Mouse (Mus musculus): ENCODE measurements around the gene Gm28539. TPM values are rescaled to one million over a fixed set of nuclear protein-coding genes. Genes with fewer than 3 reads are reported as not detected.
A peak's percentile ranks its signal among the peaks of the same experiment; 100 is the strongest.

Gm28539 gene
- polyA plus RNA-seq, 1 experiment from 2014 or later, result not detected

DNA sequence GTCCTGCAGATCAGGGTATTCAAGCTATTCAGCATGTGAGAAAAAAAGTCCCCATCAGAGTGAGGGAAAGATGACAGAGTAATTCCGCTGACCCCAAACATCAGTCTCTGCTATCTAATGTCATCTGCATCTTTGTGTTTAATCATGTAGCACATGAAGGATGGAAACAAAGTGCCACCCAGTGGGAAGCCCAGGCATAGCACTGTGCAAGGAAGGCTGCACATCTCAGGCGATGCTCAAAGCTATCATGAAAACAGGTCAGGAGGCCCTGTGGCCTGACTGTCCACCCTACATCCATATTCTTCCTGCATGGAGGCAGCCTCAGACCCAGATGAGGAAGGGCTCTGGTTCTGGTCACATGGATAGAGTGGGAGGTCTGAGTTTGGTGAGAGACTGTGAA lies 37.5 kb upstream of the Gm28539 start:
- Histone ChIP-seq H3K4me1 (ENCODE audit: insufficient read depth) (no peaks in the 10 kb centered on the region), H3K27me3 (ENCODE audit: insufficient read depth, low read length) (no peaks in the 10 kb centered on the region), H3K9me3 (ENCODE audit: low read depth, low read length) (no peaks in the 10 kb centered on the region), H3K9ac (no peak overlapping the region), H3K4me2 (no peak overlapping the region), H3K36me3 (ENCODE audit: insufficient read depth) (peaks cover 88% of the 10 kb centered on the region), H3K27ac (ENCODE audit: low read depth) (no peak overlapping the region), H3K4me3 (ENCODE audit: low read depth, low read length) (no peak overlapping the region)
- WGBS, result 73% methylated on average over 2 of the region's 2 CpGs
- DNase-seq, result peak; percentile 66
- no peak; the same call in 1 of the 2 replicates for ATAC-seq (ENCODE audit: insufficient read depth)
- TF ChIP-seq CTCF (IDR thresholded peaks at IDR 0.05; ENCODE audit: low read depth), result peak; percentile 80

DNA sequence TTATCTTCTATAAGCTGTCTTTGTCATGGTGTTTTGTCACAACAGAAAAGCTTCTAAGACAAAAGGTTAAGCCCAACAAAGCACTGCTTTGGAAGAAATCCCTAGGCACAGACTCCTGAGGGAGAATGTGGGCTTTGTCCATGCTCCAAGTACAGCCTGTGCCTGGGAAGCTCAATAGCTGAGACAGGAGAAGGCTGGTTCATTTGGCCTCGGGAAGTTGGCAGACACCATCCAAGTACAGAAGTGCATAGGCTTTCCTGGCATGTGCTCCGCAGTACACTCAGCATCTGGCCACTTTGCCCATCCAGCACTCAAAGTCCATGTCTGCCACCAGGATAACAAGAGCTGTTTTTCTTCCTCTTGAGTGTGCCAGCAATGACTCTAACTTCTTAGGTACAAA lies 30.6 kb upstream of the Gm28539 start:
- DNase-seq, result no peak
- Histone ChIP-seq H3K9ac (no peak overlapping the region), H3K4me1 (ENCODE audit: insufficient read depth) (no peaks in the 10 kb centered on the region), H3K4me2 (no peak overlapping the region), H3K4me3 (ENCODE audit: low read depth, low read length) (no peak overlapping the region), H3K27ac (ENCODE audit: low read depth) (no peak overlapping the region), H3K36me3 (ENCODE audit: insufficient read depth) (peaks cover 79% of the 10 kb centered on the region), H3K9me3 (ENCODE audit: low read depth, low read length) (no peaks in the 10 kb centered on the region), H3K27me3 (ENCODE audit: insufficient read depth, low read length) (no peaks in the 10 kb centered on the region)
- WGBS, result 95% methylated on average over 2 of the region's 2 CpGs
- no peak for ATAC-seq (ENCODE audit: insufficient read depth)
- TF ChIP-seq CTCF (IDR thresholded peaks at IDR 0.05; ENCODE audit: low read depth), result no peak

DNA sequence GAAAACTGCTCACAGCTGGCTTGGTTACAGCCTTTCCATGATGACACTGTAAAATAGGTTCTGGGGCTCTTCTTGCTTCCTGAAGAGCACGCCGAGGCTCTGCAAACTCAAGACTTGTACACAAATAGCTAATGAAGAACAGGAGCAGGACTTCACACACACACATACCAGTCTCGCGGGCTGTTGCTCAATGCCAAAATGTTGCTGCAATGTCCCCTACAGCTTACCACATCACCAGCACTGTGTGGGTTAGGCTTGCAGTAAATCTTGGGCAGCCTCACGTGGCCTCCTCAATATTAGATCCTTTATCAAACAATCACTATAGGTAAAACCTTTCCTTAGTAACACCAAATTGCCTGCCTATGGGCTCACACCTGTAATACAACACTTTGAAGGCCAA lies 27.4 kb upstream of the Gm28539 start:
- no peak overlapping the region for H3K27ac ChIP-seq (ENCODE audit: low read depth)
- no peak overlapping the region for H3K9ac ChIP-seq
- no peak overlapping the region for H3K4me2 ChIP-seq
- H3K9me3 ChIP-seq (ENCODE audit: low read depth, low read length), result no peaks in the 10 kb centered on the region
- ATAC-seq (ENCODE audit: insufficient read depth), result no peak
- peaks cover 57% of the 10 kb centered on the region for H3K36me3 ChIP-seq (ENCODE audit: insufficient read depth)
- H3K27me3 ChIP-seq (ENCODE audit: insufficient read depth, low read length), result no peaks in the 10 kb centered on the region
- no peak overlapping the region for H3K4me3 ChIP-seq (ENCODE audit: low read depth, low read length)
- 87% methylated on average over 5 of the region's 5 CpGs for WGBS
- DNase-seq, result no peak
- no peaks in the 10 kb centered on the region for H3K4me1 ChIP-seq (ENCODE audit: insufficient read depth)
- no peak for TF ChIP-seq CTCF (IDR thresholded peaks at IDR 0.05; ENCODE audit: low read depth)

DNA sequence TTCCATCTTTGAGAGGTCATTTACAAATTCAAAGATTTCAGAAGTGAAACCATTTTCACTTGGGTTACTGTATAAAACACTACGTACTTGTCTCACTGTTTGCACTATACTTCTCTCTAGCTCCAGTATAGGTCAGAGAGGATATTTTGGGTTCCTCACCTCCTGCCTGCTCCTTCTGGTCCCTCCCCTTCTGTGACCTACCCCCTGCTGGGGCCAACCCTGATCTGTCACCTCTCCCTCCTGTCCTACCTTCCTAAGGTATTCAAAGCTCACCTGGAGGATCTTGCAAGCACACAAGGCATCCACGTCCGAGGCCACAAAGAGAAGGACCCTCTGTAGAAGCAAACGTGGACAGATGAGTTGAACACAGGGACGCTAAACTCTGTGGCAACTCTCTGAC lies 25.4 kb upstream of the Gm28539 start:
- Histone ChIP-seq H3K9ac (peak overlapping the region; percentile 80), H3K4me1 (ENCODE audit: insufficient read depth) (no peaks in the 10 kb centered on the region), H3K9me3 (ENCODE audit: low read depth, low read length) (no peaks in the 10 kb centered on the region), H3K4me2 (peak overlapping the region; percentile 85), H3K4me3 (ENCODE audit: low read depth, low read length) (peak overlapping the region; percentile 84), H3K27ac (ENCODE audit: low read depth) (0 out of 2 replicates have a peak overlapping the region, but pooled peaks have one; percentile 13), H3K27me3 (ENCODE audit: insufficient read depth, low read length) (no peaks in the 10 kb centered on the region), H3K36me3 (ENCODE audit: insufficient read depth) (peaks cover 53% of the 10 kb centered on the region)
- no peak for TF ChIP-seq CTCF (IDR thresholded peaks at IDR 0.05; ENCODE audit: low read depth)
- WGBS, result 4% methylated on average over 5 of the region's 5 CpGs
- peak; percentile 3 for DNase-seq
- peak; percentile 21 for ATAC-seq (ENCODE audit: insufficient read depth)

DNA sequence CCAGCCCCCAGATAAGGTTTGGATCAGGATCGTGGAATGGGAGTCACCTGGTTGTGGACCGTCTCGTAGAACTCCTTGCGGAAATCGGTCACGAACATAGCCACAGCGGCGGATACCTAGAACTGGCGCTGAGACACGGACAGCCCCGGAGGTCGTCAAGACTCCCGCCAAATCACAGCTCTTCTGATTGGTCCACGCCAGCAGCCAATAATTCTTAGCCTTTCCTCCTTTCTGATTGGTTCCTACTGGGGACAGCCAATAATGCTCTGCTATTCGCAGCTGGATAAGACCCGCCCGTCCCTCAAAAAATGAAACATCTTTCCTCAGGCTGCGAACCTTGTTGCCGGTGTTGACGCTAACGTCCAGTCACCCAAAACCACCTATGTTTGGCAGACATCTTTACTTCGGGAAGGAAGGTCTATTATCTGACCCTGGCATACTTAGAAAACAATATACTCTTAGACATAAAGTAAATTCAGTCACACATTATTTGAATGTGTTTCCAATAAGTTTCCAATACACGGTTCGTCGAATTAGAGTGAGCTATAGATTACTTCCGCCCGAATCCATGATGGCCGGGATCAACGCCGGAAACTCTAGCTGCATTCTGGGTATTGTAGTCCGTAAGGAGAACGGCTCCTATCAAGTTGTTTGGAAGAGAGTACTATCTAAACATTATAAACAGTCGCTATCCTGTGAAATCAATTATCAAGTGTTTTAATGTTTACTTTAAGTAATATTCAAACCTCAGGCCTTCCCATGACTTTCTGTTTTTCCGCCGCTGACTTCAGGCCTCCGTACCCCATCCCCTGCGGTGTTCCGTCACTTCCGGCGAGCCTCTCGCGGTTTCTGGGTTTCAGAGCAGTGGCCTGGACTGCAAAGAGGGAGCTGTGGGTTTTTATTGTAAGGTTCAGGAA lies 24.7 kb upstream of the Gm28539 start, which contains the start of the genes Ufd1 and Cdc45:
Ufd1 (plus strand) TSS at position 312 of the 917 bp plus-strand sequence.
Cdc45 (minus strand) TSS at position 520 of the 917 bp plus-strand sequence.
- Histone ChIP-seq H3K27ac (ENCODE audit: low read depth) (peak within 1 kb of the TSS; percentile 84), H3K4me2 (peak within 1 kb of the TSS; percentile 85), H3K9ac (peak within 1 kb of the TSS; percentile 89), H3K4me3 (ENCODE audit: low read depth, low read length) (peak within 1 kb of the TSS; percentile 84), H3K9me3 (ENCODE audit: low read depth, low read length) (no peaks in the 10 kb centered on the region), H3K4me1 (ENCODE audit: insufficient read depth) (no peaks in the 10 kb centered on the region), H3K27me3 (ENCODE audit: insufficient read depth, low read length) (no peaks in the 10 kb centered on the region), H3K36me3 (ENCODE audit: insufficient read depth) (peaks cover 53% of the 10 kb centered on the region)
- TF ChIP-seq CTCF (IDR thresholded peaks at IDR 0.05; ENCODE audit: low read depth), result no peak
- peak; percentile 97 for DNase-seq
- WGBS, result under 1% methylated on average over 42 of the region's 42 CpGs
- peak; percentile 97 for ATAC-seq (ENCODE audit: insufficient read depth)

DNA sequence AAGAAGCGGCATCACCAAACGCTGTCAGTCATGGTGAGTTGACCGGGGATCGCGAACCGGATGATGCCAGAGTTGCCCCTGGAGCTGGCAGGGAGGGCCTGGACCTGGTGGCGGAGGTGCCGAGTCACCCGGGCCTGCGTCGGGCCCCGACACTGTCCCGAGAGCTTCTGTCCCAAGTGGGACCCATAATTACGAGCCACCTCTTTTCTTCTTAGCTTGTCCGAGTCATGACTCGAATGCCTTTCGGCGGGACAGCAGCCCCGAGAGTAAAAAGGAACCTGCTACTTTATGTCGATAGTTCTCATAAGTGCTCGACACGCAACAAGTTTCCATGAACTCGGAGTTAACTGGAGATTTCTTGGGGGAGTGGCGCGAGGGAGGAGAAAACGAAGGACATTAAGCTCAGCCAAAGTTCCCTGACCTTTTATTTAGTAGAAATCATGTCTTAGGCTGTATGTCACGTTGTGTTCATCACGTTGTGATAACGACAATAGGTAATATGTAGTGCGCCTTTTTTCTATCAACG lies 23.9 kb upstream of the Gm28539 start:
- Histone ChIP-seq H3K9me3 (ENCODE audit: low read depth, low read length) (no peaks in the 10 kb centered on the region), H3K9ac (peak overlapping the region; percentile 89), H3K4me1 (ENCODE audit: insufficient read depth) (no peaks in the 10 kb centered on the region), H3K27ac (ENCODE audit: low read depth) (peak overlapping the region; percentile 84), H3K27me3 (ENCODE audit: insufficient read depth, low read length) (no peaks in the 10 kb centered on the region), H3K4me3 (ENCODE audit: low read depth, low read length) (peak overlapping the region; percentile 84), H3K4me2 (peak overlapping the region; percentile 85), H3K36me3 (ENCODE audit: insufficient read depth) (peaks cover 53% of the 10 kb centered on the region)
- peak; percentile 48 for ATAC-seq (ENCODE audit: insufficient read depth)
- no peak for DNase-seq
- no peak for TF ChIP-seq CTCF (IDR thresholded peaks at IDR 0.05; ENCODE audit: low read depth)
- 1% methylated on average over 31 of the region's 31 CpGs for WGBS

DNA sequence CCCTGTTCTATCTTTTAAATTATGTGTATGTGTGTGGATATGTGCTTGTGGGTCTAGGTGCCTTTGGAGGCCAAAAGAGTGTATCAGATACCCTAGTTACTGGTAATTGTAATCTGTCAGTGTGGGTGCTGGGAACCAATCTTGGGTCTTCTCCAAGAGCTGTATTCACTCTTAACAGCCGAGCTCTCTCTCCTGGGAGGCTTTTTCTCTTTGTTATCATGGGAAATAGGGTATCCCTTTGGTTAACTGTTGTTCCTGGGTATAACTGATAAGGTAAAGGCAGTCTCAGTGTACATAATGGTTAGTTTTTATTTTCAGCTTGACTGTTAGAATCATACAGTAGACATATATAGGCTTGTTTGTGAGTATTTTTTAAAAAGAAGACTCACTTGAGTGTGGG lies 14.0 kb upstream of the Gm28539 start:
- no peak for DNase-seq
- Histone ChIP-seq H3K4me3 (ENCODE audit: low read depth, low read length) (no peak overlapping the region), H3K9ac (no peak overlapping the region), H3K4me2 (no peak overlapping the region), H3K9me3 (ENCODE audit: low read depth, low read length) (no peaks in the 10 kb centered on the region), H3K36me3 (ENCODE audit: insufficient read depth) (peaks cover 98% of the 10 kb centered on the region), H3K4me1 (ENCODE audit: insufficient read depth) (no peaks in the 10 kb centered on the region), H3K27ac (ENCODE audit: low read depth) (no peak overlapping the region), H3K27me3 (ENCODE audit: insufficient read depth, low read length) (no peaks in the 10 kb centered on the region)
- no peak for ATAC-seq (ENCODE audit: insufficient read depth)
- WGBS, result 81% methylated on average over 1 of the region's 1 CpGs
- no peak for TF ChIP-seq CTCF (IDR thresholded peaks at IDR 0.05; ENCODE audit: low read depth)

Data from lung, embryonic 14.5 days (tissue).